Comparison of ENCODE assay signal across 23 mouse cellular contexts in genomic region chr13:64465166-64465565, GRCm38 (mm10). TPM values are rescaled to one million over a fixed set of nuclear protein-coding genes. Genes with fewer than 3 reads are reported as not detected.
A peak's percentile ranks its signal among the peaks of the same experiment; 100 is the strongest.
DNase-seq lines count a peak whose midpoint lies in the region; ATAC-seq and TF ChIP-seq lines count a peak whose summit lies in the region.
"Had no signal": no experiment of that assay in that cellular context is flagged by ENCODE, and none has a peak within 500 bp of the region (broad histone marks: within the 10 kb centered on the region; RNA-seq: fewer than 3 reads in every experiment).

No protein-coding gene starts in this region.

- H3K27ac ChIP-seq in hindbrain, embryonic 16.5 days (ENCODE audit: low read depth, low read length) = no peak overlapping the region
- no peak overlapping the region for H3K27ac ChIP-seq in hindbrain, embryonic 12.5 days
- no peak overlapping the region for H3K27ac ChIP-seq in kidney, adult 2 months (ENCODE audit: insufficient read depth, low read depth, low read length)
- H3K27ac ChIP-seq in forebrain, embryonic 15.5 days (replicated peaks) = no peak overlapping the region
- H3K27ac ChIP-seq: embryonic facial prominence, embryonic 13.5 days; forebrain, embryonic 10.5 days; hindbrain, embryonic 14.5 days; left cerebral cortex, adult 2 months; limb, embryonic 12.5 days; liver, embryonic 14.5 days; midbrain, embryonic 12.5 days; neural tube, embryonic 12.5 days had no signal

- H3K9ac ChIP-seq in hindbrain, embryonic 16.5 days (ENCODE audit: low read depth, low read length) = no peak overlapping the region
- H3K9ac ChIP-seq in hindbrain, embryonic 12.5 days = no peak overlapping the region
- no peak overlapping the region for H3K9ac ChIP-seq in forebrain, embryonic 15.5 days (replicated peaks)
- H3K9ac ChIP-seq: embryonic facial prominence, embryonic 13.5 days; hindbrain, embryonic 14.5 days; limb, embryonic 12.5 days; liver, embryonic 14.5 days; midbrain, embryonic 12.5 days; neural tube, embryonic 12.5 days had no signal

- no peak for TF ChIP-seq POLR2A in kidney, adult 2 months (IDR thresholded peaks at IDR 0.05; ENCODE audit: low read depth, low read length)

- H3K36me3 ChIP-seq in hindbrain, embryonic 16.5 days (ENCODE audit: control insufficient read depth, insufficient read depth, low read length) = no peaks in the 10 kb centered on the region
- H3K36me3 ChIP-seq in hindbrain, embryonic 12.5 days = no peaks in the 10 kb centered on the region
- no peaks in the 10 kb centered on the region for H3K36me3 ChIP-seq in kidney, adult 2 months (ENCODE audit: control insufficient read depth, insufficient read depth, low read length)
- H3K36me3 ChIP-seq in forebrain, embryonic 15.5 days = no peaks in the 10 kb centered on the region
- H3K36me3 ChIP-seq: embryonic facial prominence, embryonic 13.5 days; forebrain, embryonic 10.5 days; limb, embryonic 12.5 days; midbrain, embryonic 12.5 days; neural tube, embryonic 12.5 days had no signal

- no peak overlapping the region for H3K4me2 ChIP-seq in hindbrain, embryonic 16.5 days (ENCODE audit: low read length)
- no peak overlapping the region for H3K4me2 ChIP-seq in hindbrain, embryonic 12.5 days (replicated peaks)
- no peak overlapping the region for H3K4me2 ChIP-seq in forebrain, embryonic 15.5 days (replicated peaks)
- H3K4me2 ChIP-seq: embryonic facial prominence, embryonic 13.5 days; hindbrain, embryonic 14.5 days; limb, embryonic 12.5 days; midbrain, embryonic 12.5 days; neural tube, embryonic 12.5 days had no signal

- 68% methylated on average over 9 of the region's 9 CpGs for WGBS in hindbrain, embryonic 16.5 days
- 74% methylated on average over 9 of the region's 9 CpGs for WGBS in hindbrain, embryonic 12.5 days
- 81% methylated on average over 9 of the region's 9 CpGs for WGBS in kidney, adult 2 months
- WGBS in forebrain, embryonic 15.5 days = 65% methylated on average over 9 of the region's 9 CpGs

- no peaks in the 10 kb centered on the region for H3K9me3 ChIP-seq in hindbrain, embryonic 16.5 days (ENCODE audit: control insufficient read depth, low read length)
- H3K9me3 ChIP-seq in hindbrain, embryonic 12.5 days (replicated peaks) = peaks cover 3% of the 10 kb centered on the region; the same call in 1 of the 2 replicates
- H3K9me3 ChIP-seq in forebrain, embryonic 15.5 days = no peaks in the 10 kb centered on the region
- H3K9me3 ChIP-seq: midbrain, embryonic 12.5 days; neural tube, embryonic 12.5 days had no signal

- no peaks in the 10 kb centered on the region for H3K4me1 ChIP-seq in hindbrain, embryonic 16.5 days (ENCODE audit: control insufficient read depth, insufficient read depth, low read depth, low read length)
- 0 out of 2 replicates have a peak, but pooled peaks cover 2% of the 10 kb centered on the region for H3K4me1 ChIP-seq in hindbrain, embryonic 12.5 days
- no peaks in the 10 kb centered on the region for H3K4me1 ChIP-seq in kidney, adult 2 months (ENCODE audit: control insufficient read depth, insufficient read depth, low read length)
- no peaks in the 10 kb centered on the region for H3K4me1 ChIP-seq in forebrain, embryonic 15.5 days
- H3K4me1 ChIP-seq: embryonic facial prominence, embryonic 13.5 days; forebrain, embryonic 10.5 days; limb, embryonic 12.5 days; midbrain, embryonic 12.5 days; neural tube, embryonic 12.5 days had no signal

- 0 out of 2 replicates have a peak, but pooled peaks have one; percentile 45 for ATAC-seq in hindbrain, embryonic 16.5 days
- no peak for ATAC-seq in hindbrain, embryonic 12.5 days (ENCODE audit: low FRiP score)
- no peak for ATAC-seq in forebrain, embryonic 15.5 days (replicated peaks)

- DNase-seq in right cerebral cortex, postnatal 14 days = peak; percentile 24
- DNase-seq in right cerebral cortex, adult 2 months (ENCODE audit: low spot score in 2 of 2) = no peak
- DNase-seq in cerebellum, adult 9-11 months = peak; percentile 44
- no peak for DNase-seq in adrenal gland, adult 2 months
- DNase-seq in kidney, adult 2 months = no peak
- DNase-seq: kidney, adult 9 months; kidney, postnatal 4 days; lung, postnatal 36 days; right cerebral cortex, postnatal 25 days had no signal

- TF ChIP-seq CTCF in kidney, adult 2 months (conservative IDR thresholded peaks at IDR 0.05; ENCODE audit: insufficient read depth, insufficient read length, low read depth, low read length) = no peak

- no peak overlapping the region for H3K4me3 ChIP-seq in hindbrain, embryonic 16.5 days (ENCODE audit: low read length)
- no peak overlapping the region for H3K4me3 ChIP-seq in hindbrain, embryonic 12.5 days
- H3K4me3 ChIP-seq in kidney, adult 2 months (ENCODE audit: insufficient read depth, low read depth, low read length) = no peak overlapping the region
- H3K4me3 ChIP-seq in forebrain, embryonic 15.5 days = no peak overlapping the region
- H3K4me3 ChIP-seq: embryonic facial prominence, embryonic 13.5 days; forebrain, embryonic 10.5 days; left cerebral cortex, adult 2 months; limb, embryonic 12.5 days; midbrain, embryonic 12.5 days; neural tube, embryonic 12.5 days had no signal

- no peaks in the 10 kb centered on the region for H3K27me3 ChIP-seq in hindbrain, embryonic 16.5 days (replicated peaks; ENCODE audit: control insufficient read depth, insufficient read depth, low read length)
- no peaks in the 10 kb centered on the region for H3K27me3 ChIP-seq in hindbrain, embryonic 12.5 days
- no peaks in the 10 kb centered on the region for H3K27me3 ChIP-seq in kidney, adult 2 months (replicated peaks; ENCODE audit: control insufficient read depth, insufficient read depth, low read length)
- H3K27me3 ChIP-seq in forebrain, embryonic 15.5 days = no peaks in the 10 kb centered on the region
- H3K27me3 ChIP-seq: embryonic facial prominence, embryonic 13.5 days; limb, embryonic 12.5 days; midbrain, embryonic 12.5 days; neural tube, embryonic 12.5 days had no signal

RNA-seq across cellular contexts. Expression of gene Fam240b, which starts 32.4 kb away (rescaled TPM):
- 0.24 TPM in 1 of 2 replicates, not detected in the other for polyA plus RNA-seq in hindbrain, embryonic 16.5 days (2015; fragmentation: Nextera tagmentation; extraction: Ambion mirVana)
- polyA plus RNA-seq in hindbrain, embryonic 12.5 days (2016; fragmentation: Nextera tagmentation; extraction: Ambion mirVana) = not detected in 2 replicates
- not detected for total RNA-seq in adrenal gland, adult 2 months (2021)
- polyA plus RNA-seq in adrenal gland, adult 2 months (2012; rRNA removed) = not detected in 2 replicates
- polyA plus RNA-seq in kidney, adult 2 months (2012; rRNA removed) = not detected in 2 replicates
- not detected in 2 replicates for polyA plus RNA-seq in forebrain, embryonic 15.5 days (2015; fragmentation: Nextera tagmentation; extraction: Ambion mirVana)
- total RNA-seq: common myeloid progenitor, adult 5-6 weeks; granulocyte monocyte progenitor cell, adult 5-6 weeks; left cerebral cortex, adult 2 months had no signal
- polyA plus RNA-seq: embryonic facial prominence, embryonic 13.5 days; forebrain, embryonic 10.5 days; heart, embryonic 16.5 days; hindbrain, embryonic 14.5 days; limb, embryonic 12.5 days; liver, embryonic 14.5 days; midbrain, embryonic 12.5 days; neural tube, embryonic 12.5 days had no signal

RNA-seq across cellular contexts. Expression of gene Cdk20, which starts 33.1 kb away (rescaled TPM):
- polyA plus RNA-seq in hindbrain, embryonic 16.5 days (2015; fragmentation: Nextera tagmentation; extraction: Ambion mirVana) = 26.6 and 27.3 TPM in 2 replicates
- 10.7 and 12.7 TPM in 2 replicates for polyA plus RNA-seq in hindbrain, embryonic 12.5 days (2016; fragmentation: Nextera tagmentation; extraction: Ambion mirVana)
- 1 to 10 TPM; 2.8 to 4.7 TPM for total RNA-seq in adrenal gland, adult 2 months (2021)
- polyA plus RNA-seq in adrenal gland, adult 2 months (2012; rRNA removed) = 19.1 and 19.8 TPM in 2 replicates
- polyA plus RNA-seq in kidney, adult 2 months (2012; rRNA removed) = 10.4 and 12.7 TPM in 2 replicates
- polyA plus RNA-seq in forebrain, embryonic 15.5 days (2015; fragmentation: Nextera tagmentation; extraction: Ambion mirVana) = 25.1 and 25.4 TPM in 2 replicates

Comparison
In these comparisons a context has a peak if more than half of its experiments do, and no peak if none do; other contexts are left out.
1. DNase-seq: peak in right cerebral cortex, postnatal 14 days (single experiment) and cerebellum, adult 9-11 months (single experiment); none in right cerebral cortex, adult 2 months (0 of 2), adrenal gland, adult 2 months (single experiment) and kidney, adult 2 months (single experiment).